ENCODE assay signal across 9 mouse cellular contexts in genomic region chr19:32169634-32170540, GRCm38 (mm10).
DNase-seq lines count a peak whose midpoint lies in the region; ATAC-seq lines count a peak whose summit lies in the region.
"Had no signal": no experiment of that assay in that cellular context is flagged by ENCODE, and none has a peak within 500 bp of the region (broad histone marks: within the 10 kb centered on the region; RNA-seq: fewer than 3 reads in every experiment).

No protein-coding gene starts in this region.

- no peaks in the 10 kb centered on the region for H3K9me3 ChIP-seq in liver, embryonic 15.5 days (replicated peaks)
- H3K9me3 ChIP-seq: hindbrain, embryonic 15.5 days had no signal

- H3K27ac ChIP-seq in liver, embryonic 15.5 days (replicated peaks) = 0 out of 2 replicates have a peak overlapping the region, but pooled peaks have one; percentile 19
- H3K27ac ChIP-seq: hindbrain, embryonic 15.5 days had no signal

- no peak for ATAC-seq in liver, embryonic 15.5 days (ENCODE audit: insufficient read depth)

- DNase-seq in B cell, adult 2 months = peak; percentile 88 to 89
- peak; percentile 40 for DNase-seq in WW6 (ENCODE audit: low read depth, low spot score)
- DNase-seq in cerebellum, postnatal 36 days = peak; percentile 89 to 92
- peak; percentile 85 for DNase-seq in gastrocnemius, postnatal 10 days
- peak; percentile 89 for DNase-seq in kidney, adult 9 months
- peak; percentile 60 for DNase-seq in retina, postnatal 7 days (ENCODE audit: low read depth, low spot score)
- DNase-seq in urinary bladder, adult 18-20 months (ENCODE audit: low spot score in 2 of 2) = peak; percentile 42 to 55

- peaks cover 48% of the 10 kb centered on the region for H3K4me1 ChIP-seq in liver, embryonic 15.5 days (replicated peaks)

- no peak overlapping the region for H3K4me3 ChIP-seq in liver, embryonic 15.5 days (replicated peaks)
- H3K4me3 ChIP-seq: hindbrain, embryonic 15.5 days had no signal

- H3K36me3 ChIP-seq in liver, embryonic 15.5 days (replicated peaks) = peaks cover 5% of the 10 kb centered on the region; the same call in 1 of the 2 replicates
- H3K36me3 ChIP-seq: hindbrain, embryonic 15.5 days had no signal

- no peak overlapping the region for H3K9ac ChIP-seq in liver, embryonic 15.5 days
- H3K9ac ChIP-seq: hindbrain, embryonic 15.5 days had no signal

- no peak overlapping the region for H3K4me2 ChIP-seq in liver, embryonic 15.5 days
- H3K4me2 ChIP-seq: hindbrain, embryonic 15.5 days had no signal

- H3K27me3 ChIP-seq in liver, embryonic 15.5 days = no peaks in the 10 kb centered on the region
- H3K27me3 ChIP-seq: hindbrain, embryonic 15.5 days had no signal

- 66% methylated on average over 9 of the region's 9 CpGs for WGBS in liver, embryonic 15.5 days (ENCODE audit: insufficient replicate concordance)

Comparison
In these comparisons a context has a peak if more than half of its experiments do, and no peak if none do; other contexts are left out.
1. DNase-seq: peak in every context shown above with its lines; median percentile 90 in cerebellum, postnatal 36 days; 89 in kidney, adult 9 months; 88 in B cell, adult 2 months; 85 in gastrocnemius, postnatal 10 days; 60 in retina, postnatal 7 days; 48 in urinary bladder, adult 18-20 months; 40 in WW6.